Mouse (Mus musculus) hindbrain, embryonic 15.5 days (tissue): ENCODE data around the gene Dapp1. TPM values are rescaled to one million over a fixed set of nuclear protein-coding genes. Genes with fewer than 3 reads are reported as not detected.

Experiments
- ATAC-seq: fragments of 200-750 bp; cut with Nextera tagmentation; 2 replicates; pipeline ENCODE4 v1.8.0; 2017; ENCODE audit warnings: low read depth, moderate number of reproducible peaks, moderate TSS enrichment; ENCODE audit not compliant: low FRiP score
- H3K27ac ChIP-seq: fragments of 300-500 bp; sonication (generic); replicated peaks from 2 replicates; pipeline ENCODE4 v1.5.1; 2015; ENCODE audit warnings: mild to moderate bottlenecking, inconsistent platforms
- H3K27me3 ChIP-seq: fragments of 300-500 bp; sonication (generic); 2 replicates; pipeline ENCODE4 v1.6.1; 2015; ENCODE audit warnings: control low read depth, inconsistent platforms
- H3K36me3 ChIP-seq: fragments of 300-500 bp; sonication (generic); 2 replicates; pipeline ENCODE4 v1.6.1; 2015; ENCODE audit warnings: control low read depth, inconsistent platforms
- H3K4me1 ChIP-seq: fragments of 300-500 bp; sonication (generic); replicated peaks from 2 replicates; pipeline ENCODE4 v1.6.1; 2015; ENCODE audit warnings: control low read depth, inconsistent platforms
- H3K4me2 ChIP-seq: fragments of 300-500 bp; sonication (generic); 2 replicates; pipeline ENCODE4 v1.6.1; 2015; ENCODE audit warnings: moderate library complexity, mild to moderate bottlenecking, inconsistent platforms
- H3K4me3 ChIP-seq: fragments of 300-500 bp; sonication (generic); 2 replicates; pipeline ENCODE4 v1.5.1; 2015; ENCODE audit warnings: mild to moderate bottlenecking, inconsistent platforms
- H3K9ac ChIP-seq: fragments of 300-500 bp; sonication (generic); 2 replicates; pipeline ENCODE4 v1.6.1; 2015; ENCODE audit warnings: inconsistent platforms
- H3K9me3 ChIP-seq: fragments of 300-500 bp; sonication (generic); 2 replicates; pipeline ENCODE4 v1.6.1; 2016; ENCODE audit warnings: control low read depth, inconsistent platforms
- WGBS: fragments of 180-500 bp; shearing (Covaris S2); methylation state at CpG from one replicate; pipeline ENCODE4 v1.1.7; 2015; 5-methylcytosine and 5-hydroxymethylcytosine counted together
- polyA plus RNA-seq: library from polyadenylated mRNA; unstranded; fragments of >200 nt; fragmentation: Nextera tagmentation; extraction: Ambion mirVana; gene quantifications from 2 replicates; pipeline ENCODE4 v1.2.1, GENCODE M21; 2015

The Dapp1 gene
- 1.7 TPM in 2 replicates for polyA plus RNA-seq

DNA sequence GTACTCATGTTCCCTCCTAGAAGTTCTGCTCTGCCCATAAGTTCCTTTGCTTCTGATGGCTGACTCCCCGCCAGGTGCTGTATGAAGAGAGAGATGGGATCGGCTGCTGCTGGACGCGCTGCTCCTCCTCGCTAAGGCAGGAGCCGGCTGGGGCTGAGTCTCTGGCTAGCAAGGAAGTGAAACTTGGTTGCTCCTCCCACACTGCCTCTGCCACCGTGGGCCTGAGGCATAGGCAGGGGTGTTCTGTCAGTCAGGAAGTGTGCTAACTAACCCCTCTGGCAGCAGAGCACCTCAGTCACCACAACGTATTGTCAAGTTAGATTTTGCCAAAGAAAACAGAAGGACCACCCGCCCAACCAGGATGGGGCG lies at the start of gene Dapp1:
Dapp1 (minus strand) TSS at position 164 of the 369 bp plus-strand sequence.
- 0 out of 2 replicates have a peak, but pooled peaks have one; percentile 41 for ATAC-seq
- 18% methylated on average over 10 of the region's 10 CpGs for WGBS
- peaks cover 11% of the 10 kb centered on the region for H3K4me1 ChIP-seq
- no peaks in the 10 kb centered on the region for H3K9me3 ChIP-seq
- H3K36me3 ChIP-seq, result no peaks in the 10 kb centered on the region
- H3K27me3 ChIP-seq, result 0 out of 2 replicates have a peak, but pooled peaks cover 3% of the 10 kb centered on the region
- H3K9ac ChIP-seq, result no peak within 1 kb of the TSS
- peak within 1 kb of the TSS; percentile 46 for H3K4me2 ChIP-seq
- H3K27ac ChIP-seq, result no peak within 1 kb of the TSS
- H3K4me3 ChIP-seq, result peak within 1 kb of the TSS; percentile 28

DNA sequence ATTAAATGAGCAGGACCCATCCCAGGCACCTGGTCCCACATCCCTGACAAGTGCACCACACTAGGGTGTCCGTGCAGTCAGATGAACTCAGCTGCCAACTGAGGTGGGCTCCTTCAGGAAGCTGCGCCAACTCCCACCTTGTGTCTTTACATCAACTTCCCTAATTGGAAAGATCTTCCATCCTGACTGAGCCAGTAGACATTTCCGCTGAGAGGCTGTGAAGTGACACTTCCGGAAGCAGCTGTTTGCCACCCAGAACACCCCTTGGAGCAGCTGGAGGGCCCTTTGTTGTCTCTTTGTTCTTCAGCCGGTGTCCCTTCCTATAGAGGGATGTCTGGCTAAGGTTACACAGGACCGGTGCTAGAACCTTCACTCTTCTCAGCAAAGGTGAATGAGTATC lies 49.2 kb upstream of the Dapp1 start:
- no peak for ATAC-seq
- no peaks in the 10 kb centered on the region for H3K36me3 ChIP-seq
- WGBS, result 84% methylated on average over 6 of the region's 6 CpGs
- no peak overlapping the region for H3K4me3 ChIP-seq
- H3K27me3 ChIP-seq, result no peaks in the 10 kb centered on the region
- H3K9ac ChIP-seq, result no peak overlapping the region
- H3K27ac ChIP-seq, result no peak overlapping the region
- H3K9me3 ChIP-seq, result no peaks in the 10 kb centered on the region
- no peak overlapping the region for H3K4me2 ChIP-seq
- no peaks in the 10 kb centered on the region for H3K4me1 ChIP-seq

DNA sequence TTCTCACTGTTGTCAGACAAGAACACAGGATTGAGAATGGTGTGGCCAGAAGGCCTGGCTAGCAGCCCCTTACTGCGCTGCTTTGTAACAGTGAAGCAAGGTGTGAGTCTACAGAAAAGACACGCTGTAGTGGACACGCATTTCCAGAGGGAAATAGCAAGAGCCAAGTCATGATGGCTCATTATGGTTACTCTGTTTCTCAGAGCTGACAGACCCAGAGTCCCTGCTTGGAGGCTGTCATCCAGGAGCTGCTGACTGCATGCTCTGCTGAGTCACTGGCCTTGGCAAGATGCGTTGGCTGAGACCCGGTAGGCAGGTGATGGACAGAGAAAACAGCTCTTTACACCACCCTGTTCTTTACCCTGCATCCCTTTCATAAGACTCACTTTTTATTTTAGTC lies 48.0 kb upstream of the Dapp1 start:
- no peak for ATAC-seq

DNA sequence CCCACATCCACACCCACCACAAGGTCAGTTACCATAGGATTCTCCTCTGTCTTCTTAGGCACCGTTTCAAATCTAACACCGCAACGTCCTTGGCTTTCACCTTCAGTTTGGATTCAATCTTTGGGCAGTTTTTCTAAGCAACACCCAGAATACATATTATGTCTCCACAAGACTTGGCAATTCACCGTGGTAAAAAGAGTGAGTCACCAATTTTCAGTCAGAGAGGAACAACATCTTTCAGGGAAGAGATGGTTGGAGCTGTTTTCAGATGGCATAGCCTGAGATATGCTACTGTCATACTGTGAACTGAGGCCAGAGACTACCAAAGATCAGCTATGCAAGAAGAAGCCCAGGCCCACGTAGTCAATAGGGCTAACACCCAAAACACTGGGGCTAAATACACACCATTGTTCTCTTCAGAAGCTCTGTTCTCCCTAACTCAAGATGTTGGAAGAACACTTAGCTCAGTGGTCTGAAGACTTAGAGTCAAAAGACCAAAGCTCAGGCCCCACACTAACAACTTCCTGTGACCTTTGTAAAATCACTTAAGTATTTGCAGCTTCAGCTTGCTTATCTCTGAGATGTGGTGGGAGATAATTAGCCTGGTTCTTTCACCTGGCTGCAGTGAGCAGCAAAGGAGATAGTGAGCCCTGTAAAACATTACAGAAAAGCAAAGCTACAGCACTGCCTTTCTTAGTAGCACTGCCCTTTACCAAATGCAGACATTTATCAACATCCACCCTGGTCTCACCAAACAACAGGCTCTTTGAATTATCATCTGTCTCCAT lies 46.4 kb upstream of the Dapp1 start:
- Histone ChIP-seq H3K36me3 (no peaks in the 10 kb centered on the region), H3K9me3 (no peaks in the 10 kb centered on the region), H3K4me1 (no peaks in the 10 kb centered on the region), H3K4me3 (no peak overlapping the region), H3K27me3 (no peaks in the 10 kb centered on the region), H3K4me2 (no peak overlapping the region), H3K9ac (no peak overlapping the region), H3K27ac (no peak overlapping the region)
- WGBS, result 79% methylated on average over 5 of the region's 5 CpGs
- no peak for ATAC-seq

More for the DNA sequence above, 48.0 kb upstream of the Dapp1 start:
- Histone ChIP-seq H3K4me2 (no peak overlapping the region), H3K36me3 (no peaks in the 10 kb centered on the region), H3K4me1 (no peaks in the 10 kb centered on the region), H3K9me3 (no peaks in the 10 kb centered on the region), H3K4me3 (no peak overlapping the region), H3K9ac (no peak overlapping the region), H3K27ac (no peak overlapping the region), H3K27me3 (no peaks in the 10 kb centered on the region)
- whole genome bisulfite sequencing, result 80% methylated on average over 5 of the region's 5 CpGs

DNA sequence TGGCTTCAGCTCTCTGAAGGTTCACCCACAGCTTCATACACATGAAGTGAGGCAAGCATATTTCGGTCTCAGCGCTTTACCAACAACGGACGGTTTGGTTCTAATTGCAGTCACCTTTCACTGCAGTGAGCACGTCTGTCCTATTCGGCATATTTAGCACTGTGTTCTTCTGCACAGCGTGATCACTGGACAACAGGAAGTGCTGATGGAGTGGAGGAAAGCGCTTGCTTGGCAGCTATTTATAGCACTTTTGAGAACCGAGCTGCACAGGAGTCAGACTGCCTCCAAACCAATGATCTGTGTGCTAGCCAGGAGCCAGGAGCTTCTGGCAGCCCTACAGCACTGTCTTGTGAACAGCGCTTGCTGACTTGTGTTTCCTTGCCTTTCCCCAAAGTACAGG lies 44.9 kb upstream of the Dapp1 start:
- 76% methylated on average over 10 of the region's 10 CpGs for WGBS
- no peaks in the 10 kb centered on the region for H3K27me3 ChIP-seq
- no peak overlapping the region for H3K4me2 ChIP-seq
- no peaks in the 10 kb centered on the region for H3K4me1 ChIP-seq
- H3K9me3 ChIP-seq, result no peaks in the 10 kb centered on the region
- H3K9ac ChIP-seq, result no peak overlapping the region
- no peak for ATAC-seq
- no peak overlapping the region for H3K4me3 ChIP-seq
- H3K27ac ChIP-seq, result no peak overlapping the region
- H3K36me3 ChIP-seq, result no peaks in the 10 kb centered on the region

DNA sequence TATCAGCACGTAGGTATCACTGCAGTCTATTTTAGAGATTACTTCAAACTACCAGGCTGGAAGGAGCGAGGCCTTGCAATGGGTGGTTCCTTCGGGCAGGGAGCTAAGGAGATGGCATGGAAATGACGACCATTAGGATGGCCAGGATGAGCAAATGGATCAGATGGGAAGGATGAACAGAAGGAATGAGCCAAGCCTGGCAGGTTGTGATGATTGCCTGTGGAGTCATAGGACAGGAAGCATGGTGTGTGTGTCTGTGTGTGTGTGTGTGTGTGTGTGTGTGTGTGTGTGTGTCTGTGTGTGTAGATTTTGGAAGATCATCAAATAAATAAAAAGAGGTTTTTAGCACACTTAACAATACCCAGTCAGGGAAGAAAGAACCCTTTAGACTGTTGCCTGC lies 41.3 kb upstream of the Dapp1 start:
- no peaks in the 10 kb centered on the region for H3K9me3 ChIP-seq
- no peak for ATAC-seq
- WGBS, result 84% methylated on average over 4 of the region's 4 CpGs
- no peaks in the 10 kb centered on the region for H3K27me3 ChIP-seq
- H3K27ac ChIP-seq, result no peak overlapping the region
- no peak overlapping the region for H3K9ac ChIP-seq
- H3K4me2 ChIP-seq, result no peak overlapping the region
- no peak overlapping the region for H3K4me3 ChIP-seq
- H3K4me1 ChIP-seq, result no peaks in the 10 kb centered on the region
- no peaks in the 10 kb centered on the region for H3K36me3 ChIP-seq

DNA sequence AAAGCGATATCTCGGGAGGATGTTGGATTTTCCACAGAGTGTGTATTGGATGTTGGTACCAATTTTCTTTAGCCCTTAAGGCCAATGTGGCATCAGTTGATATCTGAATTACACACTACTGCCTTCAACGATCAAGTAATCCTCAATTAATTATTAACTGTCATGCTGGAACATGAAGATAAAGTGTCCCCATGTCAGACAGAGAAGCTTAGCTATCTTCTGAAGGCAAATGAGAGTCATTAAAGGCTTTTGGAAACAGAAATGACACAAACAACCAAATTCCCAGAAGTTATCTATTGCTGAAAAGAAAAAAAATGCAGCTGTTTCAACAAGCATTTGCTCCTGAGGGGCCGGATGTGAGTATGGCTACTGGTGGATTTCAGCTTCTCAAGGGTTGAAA lies 40.7 kb upstream of the Dapp1 start:
- H3K27ac ChIP-seq, result no peak overlapping the region
- 84% methylated on average over 4 of the region's 4 CpGs for whole genome bisulfite sequencing

DNA sequence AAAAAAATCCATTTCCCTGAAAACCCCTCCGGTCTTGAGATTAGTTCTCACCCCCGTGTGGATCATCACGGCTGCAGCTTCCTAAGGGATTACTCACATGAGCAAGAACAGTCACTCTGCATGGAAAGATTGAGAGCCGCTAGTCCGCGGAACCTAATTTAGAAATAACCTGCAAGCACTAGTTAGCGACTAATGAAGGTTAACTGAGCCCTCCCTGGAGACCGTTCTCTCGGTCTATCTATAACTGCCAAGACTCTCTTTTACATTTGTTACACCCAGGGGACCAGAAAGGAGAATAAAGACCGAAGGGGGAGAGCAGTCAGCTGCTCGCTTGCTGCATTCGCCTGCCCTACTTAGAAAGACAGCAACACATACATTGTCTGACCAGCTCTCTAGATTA lies 35.5 kb upstream of the Dapp1 start:
- Histone ChIP-seq H3K9ac (no peak overlapping the region), H3K4me3 (peak overlapping the region; percentile 24), H3K9me3 (no peaks in the 10 kb centered on the region), H3K36me3 (no peaks in the 10 kb centered on the region), H3K27ac (peak overlapping the region; percentile 10; the same call in 1 of the 2 replicates), H3K4me2 (peak overlapping the region; percentile 44), H3K27me3 (no peaks in the 10 kb centered on the region), H3K4me1 (no peaks in the 10 kb centered on the region; the same call in 1 of the 2 replicates)
- peak; percentile 79 for ATAC-seq
- WGBS, result 52% methylated on average over 12 of the region's 12 CpGs

More for the DNA sequence above, 40.7 kb upstream of the Dapp1 start:
- Histone ChIP-seq H3K27me3 (no peaks in the 10 kb centered on the region), H3K9me3 (no peaks in the 10 kb centered on the region), H3K4me3 (no peak overlapping the region), H3K4me1 (no peaks in the 10 kb centered on the region; the same call in 1 of the 2 replicates), H3K9ac (no peak overlapping the region), H3K4me2 (no peak overlapping the region), H3K36me3 (no peaks in the 10 kb centered on the region)
- ATAC-seq, result no peak

DNA sequence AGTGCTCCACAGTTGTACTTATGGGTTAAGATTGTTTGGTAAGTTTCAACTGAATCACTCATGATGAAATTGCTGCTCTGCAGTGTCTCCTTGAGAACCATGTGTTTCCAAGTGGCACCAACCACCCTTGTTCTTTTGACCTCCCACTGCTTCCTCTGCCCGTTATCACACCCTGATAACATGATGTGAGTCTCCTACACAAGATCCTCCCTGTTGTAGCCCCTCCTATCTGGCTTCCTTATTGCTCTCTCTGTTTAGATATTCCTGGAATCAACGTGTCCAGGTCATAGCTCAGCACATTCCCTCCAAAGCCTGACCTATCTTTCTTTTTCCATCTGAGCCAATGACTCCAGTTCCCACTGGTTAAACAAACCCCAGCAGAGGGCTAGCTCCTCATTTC lies 33.4 kb upstream of the Dapp1 start:
- Histone ChIP-seq H3K4me1 (no peaks in the 10 kb centered on the region; the same call in 1 of the 2 replicates), H3K9me3 (no peaks in the 10 kb centered on the region), H3K27me3 (no peaks in the 10 kb centered on the region), H3K36me3 (no peaks in the 10 kb centered on the region), H3K4me2 (no peak overlapping the region), H3K27ac (no peak overlapping the region), H3K9ac (no peak overlapping the region), H3K4me3 (no peak overlapping the region)
- 88% methylated on average over 2 of the region's 2 CpGs for WGBS
- no peak for ATAC-seq

DNA sequence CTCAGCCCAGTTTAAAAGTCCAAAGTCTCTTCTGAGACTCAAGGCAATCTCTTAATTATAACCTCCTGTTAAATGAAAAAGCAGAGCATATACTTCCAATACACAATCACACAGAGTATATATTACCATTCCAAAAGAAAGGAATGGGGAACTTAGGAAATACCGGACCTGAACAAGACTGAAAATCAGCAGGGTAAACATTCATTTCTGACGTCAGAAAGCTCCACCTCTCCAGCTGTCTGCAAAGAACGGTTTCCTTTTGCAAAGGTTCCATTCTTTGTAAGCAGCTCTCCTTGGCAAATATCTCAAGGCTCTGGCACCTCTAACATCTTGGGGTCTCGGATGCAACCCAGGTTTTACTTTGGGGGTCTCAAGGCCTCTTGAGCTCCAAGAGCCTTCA lies 31.0 kb upstream of the Dapp1 start:
- H3K27me3 ChIP-seq, result no peaks in the 10 kb centered on the region
- 65% methylated on average over 4 of the region's 4 CpGs for WGBS
- ATAC-seq, result no peak

DNA sequence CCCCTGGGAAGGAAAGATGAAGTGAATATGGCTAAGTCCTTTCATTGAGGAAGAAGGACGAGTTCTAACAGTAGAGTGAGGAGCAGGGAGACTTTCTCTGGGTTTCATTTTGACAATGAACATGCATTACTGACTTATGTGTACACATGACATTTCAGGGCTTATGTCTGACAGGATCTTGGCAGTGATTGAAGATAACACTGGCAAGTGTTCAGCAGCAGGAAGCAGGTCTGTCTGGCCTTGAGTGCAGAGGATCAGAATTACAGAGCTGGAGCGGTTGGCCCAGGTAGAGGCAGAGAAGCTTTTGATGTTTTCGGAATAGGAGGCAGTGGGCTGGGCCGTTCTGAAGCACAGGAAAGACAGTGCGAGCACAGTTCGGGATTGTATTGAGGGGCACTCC lies 26.8 kb upstream of the Dapp1 start:
- Histone ChIP-seq H3K9ac (no peak overlapping the region), H3K4me3 (no peak overlapping the region), H3K36me3 (no peaks in the 10 kb centered on the region), H3K27me3 (no peaks in the 10 kb centered on the region), H3K4me2 (no peak overlapping the region), H3K27ac (no peak overlapping the region), H3K4me1 (no peaks in the 10 kb centered on the region), H3K9me3 (no peaks in the 10 kb centered on the region)
- WGBS, result 83% methylated on average over 6 of the region's 6 CpGs
- no peak for ATAC-seq

More for the DNA sequence above, 31.0 kb upstream of the Dapp1 start:
- H3K4me2 ChIP-seq, result no peak overlapping the region
- H3K9me3 ChIP-seq, result no peaks in the 10 kb centered on the region
- no peaks in the 10 kb centered on the region; the same call in 1 of the 2 replicates for H3K4me1 ChIP-seq
- no peaks in the 10 kb centered on the region for H3K36me3 ChIP-seq
- no peak overlapping the region for H3K9ac ChIP-seq
- no peak overlapping the region for H3K27ac ChIP-seq
- H3K4me3 ChIP-seq, result no peak overlapping the region

DNA sequence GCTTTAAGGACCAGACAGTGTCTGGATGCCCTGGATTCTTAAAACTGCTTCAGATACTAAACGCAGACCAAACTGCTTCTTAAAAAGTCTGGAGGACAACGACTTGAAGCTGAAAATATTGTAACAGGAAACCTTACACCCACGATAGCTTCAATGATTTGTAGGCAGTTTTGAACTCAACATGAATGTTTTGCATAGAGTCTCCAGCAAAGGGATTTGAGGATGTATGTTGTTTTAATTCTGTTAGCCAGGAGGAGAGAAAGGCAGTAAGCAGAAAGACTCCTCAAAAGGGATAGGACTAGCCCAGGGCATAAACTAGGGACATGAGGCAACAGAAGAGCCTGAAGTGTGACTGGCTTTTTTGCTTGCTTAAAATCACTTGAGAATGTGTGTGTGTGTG lies 25.6 kb upstream of the Dapp1 start:
- WGBS, result 85% methylated on average over 3 of the region's 3 CpGs
- no peak for ATAC-seq
- no peak overlapping the region for H3K27ac ChIP-seq
- no peaks in the 10 kb centered on the region for H3K27me3 ChIP-seq
- H3K4me2 ChIP-seq, result no peak overlapping the region
- H3K9me3 ChIP-seq, result no peaks in the 10 kb centered on the region
- no peak overlapping the region for H3K9ac ChIP-seq
- no peaks in the 10 kb centered on the region for H3K36me3 ChIP-seq
- no peak overlapping the region for H3K4me3 ChIP-seq
- no peaks in the 10 kb centered on the region for H3K4me1 ChIP-seq

DNA sequence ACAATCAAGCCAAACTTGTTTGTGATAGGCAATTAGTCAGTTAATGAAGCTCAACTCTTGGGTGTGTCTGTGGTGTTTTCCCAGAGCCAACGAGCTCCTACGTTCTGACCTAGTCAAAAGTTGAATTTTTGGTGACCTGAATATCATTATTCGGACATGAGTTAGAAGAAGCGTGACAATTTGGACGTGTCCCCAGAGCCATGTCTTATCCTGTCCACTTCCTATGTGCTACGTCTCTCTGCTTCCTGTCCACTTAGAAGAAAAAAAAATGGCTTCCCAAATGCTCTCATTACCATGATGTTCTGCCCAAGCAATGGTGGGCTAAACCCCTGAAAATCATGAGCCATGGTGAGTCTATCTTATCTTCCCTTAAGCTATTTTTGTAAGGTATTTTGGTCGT lies 21.9 kb upstream of the Dapp1 start:
- H3K36me3 ChIP-seq, result no peaks in the 10 kb centered on the region
- no peak overlapping the region for H3K27ac ChIP-seq
- no peak for ATAC-seq
- no peak overlapping the region for H3K9ac ChIP-seq
- H3K27me3 ChIP-seq, result no peaks in the 10 kb centered on the region
- H3K4me3 ChIP-seq, result no peak overlapping the region
- H3K9me3 ChIP-seq, result no peaks in the 10 kb centered on the region
- H3K4me2 ChIP-seq, result no peak overlapping the region
- WGBS, result 88% methylated on average over 7 of the region's 7 CpGs
- H3K4me1 ChIP-seq, result no peaks in the 10 kb centered on the region
